Mouse (Mus musculus) cortical plate, adult 2 months (tissue): ENCODE measurements at regions not wholly inside any gene's neighbourhood (a gene's known extent, or its start where the extent isn't known, plus 50 kb on each side); places are given as distances from the start of the nearest gene placed in this dataset.
"Not testable (repeated sequence)": the region's sequence is repeated elsewhere in the genome, so short reads cannot be mapped to it uniquely, and the experiment has no call there.

ENCODE experiments used
- H3K27ac ChIP-seq: fragments of 200-500 bp; 2 replicates; pipeline ENCODE4 v1.5.1; 2012; ENCODE audit warnings: low read length, control low read depth, inconsistent platforms; ENCODE audit not compliant: insufficient read depth
- H3K4me1 ChIP-seq: fragments of 200-500 bp; 2 replicates; pipeline ENCODE4 v1.6.1; 2011; ENCODE audit warnings: low read length; ENCODE audit not compliant: control insufficient read depth, insufficient read depth
- H3K4me3 ChIP-seq: fragments of 200-500 bp; 2 replicates; pipeline ENCODE4 v1.5.1; 2011; ENCODE audit warnings: mild to moderate bottlenecking, low read length, control low read depth; ENCODE audit not compliant: insufficient read depth
- CTCF ChIP-seq: fragments of 200-500 bp; IDR thresholded peaks from 2 replicates; pipeline ENCODE4 v1.5.1; 2011; ENCODE audit warnings: mild to moderate bottlenecking, control low read depth, low read length; ENCODE audit not compliant: insufficient read depth; ENCODE audit errors: extremely low read depth
- POLR2A ChIP-seq: fragments of 200-500 bp; IDR thresholded peaks from 2 replicates; pipeline ENCODE4 v1.6.1; 2011; ENCODE audit warnings: mild to moderate bottlenecking, low read length, control low read depth; ENCODE audit not compliant: insufficient read depth; ENCODE audit errors: extremely low read depth

GRCm38 (mm10) chr7:73032316-73032980, 342.9 kb upstream of the Rgma start:
- no peak for TF ChIP-seq CTCF
- Histone ChIP-seq H3K4me3 (no peak overlapping the region), H3K4me1 (peaks cover 1% of the 10 kb centered on the region; the same call in 1 of the 2 replicates), H3K27ac (0 out of 2 replicates have a peak overlapping the region, but pooled peaks have one; percentile 57)

DNA sequence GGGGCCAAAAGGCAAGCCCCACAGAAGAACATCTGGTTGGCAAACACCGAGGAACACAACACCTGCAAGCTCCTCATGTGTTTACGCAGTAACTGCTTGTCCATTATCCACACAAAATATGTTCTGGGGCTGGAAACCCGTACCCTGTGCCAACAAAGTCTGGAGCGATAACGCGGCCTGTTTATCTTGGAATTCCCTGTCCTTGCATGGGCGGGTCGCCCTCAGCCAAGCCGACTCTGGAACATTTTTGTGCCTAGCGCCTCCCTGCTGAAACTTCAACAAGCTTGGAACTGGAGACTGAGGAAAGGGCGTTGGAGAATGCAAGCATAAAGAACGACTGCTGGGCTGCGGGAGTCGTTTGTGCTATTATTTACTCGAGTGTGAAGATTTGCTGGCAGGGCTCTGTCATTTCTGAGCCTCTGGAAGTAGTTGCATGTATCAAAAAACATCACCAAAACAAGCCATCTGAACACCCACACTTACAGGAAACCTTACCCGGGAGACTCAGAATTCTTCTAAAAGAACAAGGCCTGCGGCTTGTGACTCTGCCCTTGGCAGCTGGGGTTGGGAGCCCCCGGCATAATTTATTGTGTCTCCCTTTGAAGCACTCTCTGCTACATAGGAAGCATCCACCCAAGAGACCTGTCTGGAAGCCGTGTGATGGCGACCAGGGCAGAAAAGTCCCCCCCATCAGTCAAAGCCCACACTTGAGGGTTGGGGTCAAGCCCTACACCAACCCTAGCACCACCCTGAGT, 338.3 kb upstream of the Rgma start:
- no peak overlapping the region for H3K4me3 ChIP-seq
- TF ChIP-seq POLR2A (no peak), CTCF (no peak)
- no peak overlapping the region for H3K27ac ChIP-seq
- peaks cover 1% of the 10 kb centered on the region; the same call in 1 of the 2 replicates for H3K4me1 ChIP-seq

DNA sequence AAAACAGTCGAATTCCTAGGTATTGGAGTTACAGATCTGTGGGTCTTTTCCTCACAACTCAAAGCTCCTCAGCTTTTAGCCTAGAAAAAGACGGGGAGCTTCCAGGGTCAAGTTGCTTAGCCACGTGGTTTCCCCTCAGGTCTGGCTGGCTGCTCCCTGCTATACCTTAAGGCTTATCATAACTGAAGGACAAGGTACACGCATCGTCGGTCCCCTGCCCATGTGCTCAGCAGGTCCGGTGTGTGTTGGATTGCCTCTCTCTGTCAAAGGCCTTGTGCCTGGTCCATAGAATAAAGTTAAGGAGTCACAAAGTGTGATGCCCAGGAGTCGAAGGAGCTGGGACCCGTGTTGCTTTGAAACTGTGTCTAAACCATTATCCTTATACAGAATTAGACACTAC, 337.7 kb upstream of the Rgma start:
- Histone ChIP-seq H3K4me3 (no peak overlapping the region), H3K4me1 (no peaks in the 10 kb centered on the region; the same call in 1 of the 2 replicates), H3K27ac (no peak overlapping the region)
- TF ChIP-seq CTCF (no peak), POLR2A (no peak)

GRCm38 (mm10) chr7:73039921-73040320, 335.4 kb upstream of the Rgma start:
- Histone ChIP-seq H3K27ac (no peak overlapping the region), H3K4me1 (no peaks in the 10 kb centered on the region; the same call in 1 of the 2 replicates), H3K4me3 (no peak overlapping the region)
- no peak for TF ChIP-seq CTCF
- no peak for TF ChIP-seq POLR2A

DNA sequence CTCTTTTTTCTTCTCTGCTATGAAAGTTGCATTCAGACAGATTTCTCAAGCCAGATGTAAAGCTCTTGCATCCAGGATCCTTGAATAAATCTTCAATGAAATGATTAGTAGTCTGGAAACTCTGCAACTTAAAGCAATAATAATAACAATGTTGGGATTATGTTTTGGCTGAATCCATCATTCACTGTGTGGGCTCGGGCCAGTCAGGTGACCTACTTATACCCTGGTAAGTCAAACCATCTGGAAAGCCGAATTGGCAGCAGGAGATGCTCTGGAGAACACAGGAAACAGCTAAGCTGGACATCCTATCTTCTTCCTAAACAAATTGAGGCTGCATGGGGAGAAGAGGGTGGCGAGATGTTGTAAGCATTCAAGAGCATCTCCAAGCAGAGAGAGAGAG, 331.0 kb upstream of the Rgma start:
- Histone ChIP-seq H3K4me3 (no peak overlapping the region), H3K4me1 (no peaks in the 10 kb centered on the region), H3K27ac (no peak overlapping the region)
- no peak for TF ChIP-seq POLR2A
- TF ChIP-seq CTCF, result no peak

DNA sequence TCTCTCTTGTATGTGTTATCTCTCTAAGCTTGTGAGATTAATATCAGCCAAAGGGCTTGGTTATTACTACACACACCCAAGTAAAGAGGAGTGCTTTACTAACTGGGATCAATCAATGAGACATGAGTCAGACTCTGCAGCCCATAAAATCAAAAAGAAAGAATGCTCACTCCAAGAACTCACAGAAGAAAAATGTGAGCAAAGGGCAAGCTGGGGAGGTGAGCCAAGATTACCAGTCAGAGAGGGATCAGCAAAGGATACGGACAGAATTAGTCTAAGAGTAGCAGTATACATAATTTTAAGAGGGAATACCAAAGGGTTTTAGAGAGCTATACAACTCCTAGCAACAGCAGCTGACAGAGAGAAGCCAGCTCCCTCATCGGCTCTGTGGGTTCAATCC, 319.4 kb upstream of the Rgma start:
- Histone ChIP-seq H3K27ac (no peak overlapping the region), H3K4me3 (no peak overlapping the region), H3K4me1 (no peaks in the 10 kb centered on the region)
- TF ChIP-seq CTCF (no peak), POLR2A (no peak)

- H3K27ac ChIP-seq, result no peak overlapping the region
- H3K4me3 ChIP-seq, result no peak overlapping the region
- no peaks in the 10 kb centered on the region for H3K4me1 ChIP-seq
- no peak for TF ChIP-seq POLR2A
- TF ChIP-seq CTCF, result no peak
Observed at GRCm38 (mm10) chr7:73063556-73063955, 311.8 kb upstream of the Rgma start.

DNA sequence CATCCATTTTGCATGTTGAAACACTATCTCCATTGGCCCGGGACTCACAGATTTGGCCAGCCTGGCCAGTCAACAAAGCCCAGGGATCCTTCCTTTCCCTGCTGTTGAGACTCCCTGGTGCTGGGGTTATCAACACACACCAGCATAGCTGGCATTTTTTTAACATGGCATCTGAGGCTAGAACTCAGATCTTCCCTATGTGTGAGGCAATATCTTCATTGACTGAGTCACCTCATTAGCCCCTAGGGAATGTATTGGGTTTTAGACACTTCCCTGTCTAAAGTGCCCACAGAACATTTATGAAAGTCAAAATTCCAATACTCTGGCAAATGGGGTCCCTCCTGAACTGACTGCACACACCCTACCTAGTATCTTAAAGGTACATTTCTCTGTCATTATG, 306.8 kb upstream of the Rgma start:
- no peak for TF ChIP-seq CTCF
- TF ChIP-seq POLR2A, result no peak
- no peak overlapping the region for H3K4me3 ChIP-seq
- H3K4me1 ChIP-seq, result no peaks in the 10 kb centered on the region
- no peak overlapping the region for H3K27ac ChIP-seq

GRCm38 (mm10) chr7:73069352-73069751, 306.0 kb upstream of the Rgma start:
- Histone ChIP-seq H3K4me3 (no peak overlapping the region), H3K27ac (no peak overlapping the region), H3K4me1 (no peaks in the 10 kb centered on the region)
- TF ChIP-seq POLR2A, result no peak
- no peak for TF ChIP-seq CTCF

DNA sequence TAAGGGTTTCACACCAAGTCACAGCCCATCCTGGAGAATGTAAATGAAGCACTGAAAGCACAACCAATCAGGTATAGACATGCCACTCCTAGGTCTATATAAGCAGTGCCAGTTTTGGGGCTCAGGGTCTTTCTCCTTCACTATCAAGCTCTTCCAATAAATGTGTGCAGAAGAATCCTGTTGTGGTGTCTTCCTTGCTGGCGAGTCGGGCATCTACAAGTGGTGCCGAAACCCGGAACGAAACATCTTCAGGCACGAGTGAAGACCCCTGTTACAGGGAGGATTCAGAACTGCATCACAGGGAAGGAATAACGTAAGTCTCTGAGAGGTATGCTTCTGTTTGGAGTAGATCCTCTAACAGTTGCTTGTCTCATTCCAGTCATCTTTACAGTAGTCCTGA, 299.9 kb upstream of the Rgma start:
- H3K4me3 ChIP-seq, H3K27ac ChIP-seq, H3K4me1 ChIP-seq: not testable (repeated sequence)
